Mouse (Mus musculus): ENCODE measurements around the gene Impg2. TPM values are rescaled to one million over a fixed set of nuclear protein-coding genes. Genes with fewer than 3 reads are reported as not detected.

The Impg2 gene
- polyA plus RNA-seq (2015; fragmentation: Nextera tagmentation; extraction: Ambion mirVana) = 0.07 and 0.08 TPM in 2 replicates

- Histone ChIP-seq H3K9me3 (ENCODE audit: control insufficient read depth) (no peaks in the 10 kb centered on the region), H3K9ac (ENCODE audit: low read depth, low read length) (no peak within 1 kb of the TSS), H3K4me3 (ENCODE audit: low read depth, low read length) (no peak within 1 kb of the TSS), H3K4me2 (replicated peaks; ENCODE audit: low read depth) (no peak within 1 kb of the TSS), H3K36me3 (ENCODE audit: control insufficient read depth, insufficient read depth) (no peaks in the 10 kb centered on the region), H3K4me1 (replicated peaks; ENCODE audit: control insufficient read depth, insufficient read depth, low read length) (no peaks in the 10 kb centered on the region), H3K27me3 (replicated peaks; ENCODE audit: control insufficient read depth, insufficient read depth, low read length) (no peaks in the 10 kb centered on the region), H3K27ac (ENCODE audit: low read depth, low read length) (no peak within 1 kb of the TSS)
- TF ChIP-seq CTCF (IDR thresholded peaks at IDR 0.05; ENCODE audit: low read depth) = no peak
- ATAC-seq = no peak
- 60% methylated on average over 6 of the region's 6 CpGs for WGBS
Measured at GRCm38 (mm10) chr16:56204051-56204450, at the start of gene Impg2. Gene Impg2 (plus strand): TSS chr16:56204313.

GRCm38 (mm10) chr16:56163466-56163865 lies 40.6 kb upstream of the Impg2 start:
- no peaks in the 10 kb centered on the region for H3K9me3 ChIP-seq (ENCODE audit: control insufficient read depth)
- no peak overlapping the region for H3K4me2 ChIP-seq (replicated peaks; ENCODE audit: low read depth)
- no peaks in the 10 kb centered on the region for H3K27me3 ChIP-seq (replicated peaks; ENCODE audit: control insufficient read depth, insufficient read depth, low read length)
- no peak overlapping the region for H3K9ac ChIP-seq (ENCODE audit: low read depth, low read length)
- WGBS = 90% methylated on average over 7 of the region's 7 CpGs
- H3K27ac ChIP-seq (ENCODE audit: low read depth, low read length) = no peak overlapping the region
- no peak overlapping the region for H3K4me3 ChIP-seq (ENCODE audit: low read depth, low read length)
- no peak for ATAC-seq
- no peaks in the 10 kb centered on the region for H3K4me1 ChIP-seq (replicated peaks; ENCODE audit: control insufficient read depth, insufficient read depth, low read length)
- H3K36me3 ChIP-seq (ENCODE audit: control insufficient read depth, insufficient read depth) = no peaks in the 10 kb centered on the region
- TF ChIP-seq CTCF (IDR thresholded peaks at IDR 0.05; ENCODE audit: low read depth) = no peak

- no peak for TF ChIP-seq CTCF (IDR thresholded peaks at IDR 0.05; ENCODE audit: low read depth)
- Histone ChIP-seq H3K27me3 (replicated peaks; ENCODE audit: control insufficient read depth, insufficient read depth, low read length) (no peaks in the 10 kb centered on the region), H3K27ac (ENCODE audit: low read depth, low read length) (no peak overlapping the region), H3K4me3 (ENCODE audit: low read depth, low read length) (no peak overlapping the region), H3K4me1 (replicated peaks; ENCODE audit: control insufficient read depth, insufficient read depth, low read length) (no peaks in the 10 kb centered on the region), H3K36me3 (ENCODE audit: control insufficient read depth, insufficient read depth) (peaks cover 8% of the 10 kb centered on the region; the same call in 1 of the 2 replicates), H3K4me2 (replicated peaks; ENCODE audit: low read depth) (no peak overlapping the region), H3K9ac (ENCODE audit: low read depth, low read length) (no peak overlapping the region), H3K9me3 (ENCODE audit: control insufficient read depth) (no peaks in the 10 kb centered on the region)
- ATAC-seq = no peak
Measured at GRCm38 (mm10) chr16:56170247-56170646, 33.9 kb upstream of the Impg2 start.

GRCm38 (mm10) chr16:56175867-56176581 lies 28.1 kb upstream of the Impg2 start:
- Histone ChIP-seq H3K27ac (ENCODE audit: low read depth, low read length) (no peak overlapping the region), H3K9ac (ENCODE audit: low read depth, low read length) (no peak overlapping the region), H3K27me3 (replicated peaks; ENCODE audit: control insufficient read depth, insufficient read depth, low read length) (no peaks in the 10 kb centered on the region), H3K36me3 (ENCODE audit: control insufficient read depth, insufficient read depth) (peaks cover 13% of the 10 kb centered on the region), H3K4me3 (ENCODE audit: low read depth, low read length) (no peak overlapping the region), H3K4me1 (replicated peaks; ENCODE audit: control insufficient read depth, insufficient read depth, low read length) (no peaks in the 10 kb centered on the region), H3K4me2 (replicated peaks; ENCODE audit: low read depth) (no peak overlapping the region), H3K9me3 (ENCODE audit: control insufficient read depth) (no peaks in the 10 kb centered on the region)
- no peak for ATAC-seq
- 68% methylated on average over 8 of the region's 8 CpGs for WGBS
- TF ChIP-seq CTCF (IDR thresholded peaks at IDR 0.05; ENCODE audit: low read depth) = peak; percentile 67

- Histone ChIP-seq H3K36me3 (ENCODE audit: control insufficient read depth, insufficient read depth) (peaks cover 22% of the 10 kb centered on the region), H3K4me2 (replicated peaks; ENCODE audit: low read depth) (no peak overlapping the region), H3K9me3 (ENCODE audit: control insufficient read depth) (no peaks in the 10 kb centered on the region), H3K4me3 (ENCODE audit: low read depth, low read length) (no peak overlapping the region), H3K4me1 (replicated peaks; ENCODE audit: control insufficient read depth, insufficient read depth, low read length) (no peaks in the 10 kb centered on the region), H3K9ac (ENCODE audit: low read depth, low read length) (no peak overlapping the region), H3K27ac (ENCODE audit: low read depth, low read length) (no peak overlapping the region), H3K27me3 (replicated peaks; ENCODE audit: control insufficient read depth, insufficient read depth, low read length) (no peaks in the 10 kb centered on the region)
- no peak for TF ChIP-seq CTCF (IDR thresholded peaks at IDR 0.05; ENCODE audit: low read depth)
- no peak for ATAC-seq
- WGBS = 77% methylated on average over 4 of the region's 4 CpGs
Measured at GRCm38 (mm10) chr16:56186863-56187262, 17.2 kb upstream of the Impg2 start.

GRCm38 (mm10) chr16:56188198-56188597 lies 15.9 kb upstream of the Impg2 start:
- 91% methylated on average over 9 of the region's 9 CpGs for WGBS
- H3K27ac ChIP-seq (ENCODE audit: low read depth, low read length) = no peak overlapping the region
- no peaks in the 10 kb centered on the region for H3K4me1 ChIP-seq (replicated peaks; ENCODE audit: control insufficient read depth, insufficient read depth, low read length)
- no peaks in the 10 kb centered on the region for H3K9me3 ChIP-seq (ENCODE audit: control insufficient read depth)
- H3K9ac ChIP-seq (ENCODE audit: low read depth, low read length) = no peak overlapping the region
- no peak for TF ChIP-seq CTCF (IDR thresholded peaks at IDR 0.05; ENCODE audit: low read depth)
- H3K27me3 ChIP-seq (replicated peaks; ENCODE audit: control insufficient read depth, insufficient read depth, low read length) = no peaks in the 10 kb centered on the region
- no peak overlapping the region for H3K4me3 ChIP-seq (ENCODE audit: low read depth, low read length)
- no peak for ATAC-seq
- peaks cover 22% of the 10 kb centered on the region for H3K36me3 ChIP-seq (ENCODE audit: control insufficient read depth, insufficient read depth)
- no peak overlapping the region for H3K4me2 ChIP-seq (replicated peaks; ENCODE audit: low read depth)

All from intestine, postnatal 0 days (tissue).